Mouse (Mus musculus) hindbrain, embryonic 12.5 days (tissue): ENCODE measurements around the gene Hoxb4. TPM values are rescaled to one million over a fixed set of nuclear protein-coding genes. Genes with fewer than 3 reads are reported as not detected.

Source experiments
- ATAC-seq: fragments of 200-750 bp; cut with Nextera tagmentation; 2 replicates; pipeline ENCODE4 v1.8.0; 2017; ENCODE audit warnings: moderate TSS enrichment; ENCODE audit not compliant: low FRiP score
- H3K27ac ChIP-seq: fragments of 300-500 bp; sonication (generic); 2 replicates; pipeline ENCODE4 v1.5.1; 2016; ENCODE audit warnings: mild to moderate bottlenecking
- H3K27me3 ChIP-seq: fragments of 300-500 bp; sonication (generic); 2 replicates; pipeline ENCODE4 v1.6.1; 2016; ENCODE audit warnings: mild to moderate bottlenecking
- H3K36me3 ChIP-seq: fragments of 300-500 bp; sonication (generic); 2 replicates; pipeline ENCODE4 v1.6.1; 2016; ENCODE audit warnings: mild to moderate bottlenecking
- H3K4me1 ChIP-seq: fragments of 300-500 bp; sonication (generic); 2 replicates; pipeline ENCODE4 v1.6.1; 2016
- H3K4me2 ChIP-seq: fragments of 300-500 bp; sonication (generic); replicated peaks from 2 replicates; pipeline ENCODE4 v1.6.1; 2016; ENCODE audit warnings: mild to moderate bottlenecking
- H3K4me3 ChIP-seq: fragments of 300-500 bp; sonication (generic); 2 replicates; pipeline ENCODE4 v1.5.1; 2016; ENCODE audit warnings: mild to moderate bottlenecking
- H3K9ac ChIP-seq: fragments of 300-500 bp; sonication (generic); 2 replicates; pipeline ENCODE4 v1.6.1; 2016; ENCODE audit warnings: mild to moderate bottlenecking, moderate library complexity
- H3K9me3 ChIP-seq: fragments of 300-500 bp; sonication (generic); replicated peaks from 2 replicates; pipeline ENCODE4 v1.6.1; 2016; ENCODE audit warnings: mild to moderate bottlenecking
- WGBS: fragments of 180-500 bp; shearing (Covaris S2); methylation state at CpG from one replicate; pipeline ENCODE4 v1.1.7; 2016; 5-methylcytosine and 5-hydroxymethylcytosine counted together
- polyA plus RNA-seq: library from polyadenylated mRNA; unstranded; fragments of >200 nt; fragmentation: Nextera tagmentation; extraction: Ambion mirVana; gene quantifications from 2 replicates; pipeline ENCODE4 v1.2.1, GENCODE M21; 2016

Hoxb4 gene
- polyA plus RNA-seq, result 7.7 and 8.1 TPM in 2 replicates

DNA sequence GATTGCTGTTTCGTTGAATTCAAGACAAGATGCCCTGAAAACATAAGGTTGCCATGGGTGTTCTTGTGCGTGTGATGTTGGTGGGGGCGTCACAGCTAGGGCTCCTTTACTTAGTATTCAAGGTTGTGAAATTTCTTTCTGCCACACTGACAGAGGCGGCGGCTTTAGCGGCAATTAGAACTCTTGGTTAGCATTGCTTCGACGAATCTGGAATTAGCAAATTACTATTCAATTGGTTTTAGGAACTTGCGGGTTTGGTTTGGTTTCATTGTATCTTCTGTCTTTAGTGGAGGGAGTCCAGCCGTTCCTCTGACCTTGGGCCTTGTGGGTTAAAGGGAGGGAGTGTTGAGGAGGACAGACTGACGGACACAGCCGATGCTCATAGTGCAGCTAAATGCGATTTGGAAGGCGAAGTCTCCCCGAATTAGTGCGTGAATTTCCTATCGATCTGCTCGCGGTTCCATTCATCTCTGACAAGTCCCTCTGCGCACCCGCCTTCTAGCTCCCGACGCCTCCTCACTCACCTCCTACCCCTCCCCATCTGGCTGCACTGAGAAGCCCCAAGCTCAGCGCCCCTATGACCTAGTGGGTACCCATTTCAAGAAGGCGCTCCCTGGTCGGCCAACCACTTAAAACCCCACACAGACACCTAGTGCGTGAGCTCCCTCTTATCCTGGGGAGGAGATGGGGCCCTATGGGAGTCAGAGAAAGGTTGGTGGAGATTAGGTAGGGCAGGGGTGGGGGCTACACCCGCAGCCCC, at the start of gene Hoxb4:
Gene Hoxb4, plus strand, starts transcription at position 660 of the 760 bp plus-strand sequence.
- H3K4me1 ChIP-seq, result 0 out of 2 replicates have a peak, but pooled peaks cover 7% of the 10 kb centered on the region
- under 1% methylated on average over 28 of the region's 28 CpGs for WGBS
- peak within 1 kb of the TSS; percentile 42 for H3K4me3 ChIP-seq
- H3K36me3 ChIP-seq, result no peaks in the 10 kb centered on the region
- peak within 1 kb of the TSS; percentile 62 for H3K4me2 ChIP-seq
- peak within 1 kb of the TSS; percentile 95 for H3K27ac ChIP-seq
- H3K27me3 ChIP-seq, result peaks cover 94% of the 10 kb centered on the region
- ATAC-seq, result peak; percentile 51; the same call in 1 of the 2 replicates
- H3K9ac ChIP-seq, result peak within 1 kb of the TSS; percentile 81
- H3K9me3 ChIP-seq, result no peaks in the 10 kb centered on the region

DNA sequence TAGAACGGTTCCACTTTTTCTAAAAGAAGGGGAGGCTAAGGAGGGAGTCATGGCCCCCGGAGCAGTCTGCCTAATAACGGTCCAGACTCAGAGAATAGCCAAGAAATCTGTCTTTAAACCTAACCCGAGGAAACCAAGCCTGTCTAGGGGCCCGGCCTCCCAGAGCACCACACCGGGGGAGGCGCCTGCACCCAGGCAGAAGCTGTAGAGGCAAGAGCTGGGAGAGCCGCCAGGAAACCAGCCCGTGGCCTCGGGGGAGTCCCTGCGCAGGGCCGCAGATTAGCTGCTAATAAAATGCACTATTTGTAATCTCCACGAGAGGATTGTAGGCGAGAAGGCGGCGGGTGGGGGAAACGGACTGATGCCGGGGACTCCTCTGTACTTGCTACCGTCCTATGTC, 48.2 kb upstream of the Hoxb4 start:
- Histone ChIP-seq H3K36me3 (no peaks in the 10 kb centered on the region), H3K4me2 (no peak overlapping the region), H3K9ac (no peak overlapping the region), H3K4me3 (no peak overlapping the region), H3K9me3 (no peaks in the 10 kb centered on the region), H3K27me3 (peaks cover 98% of the 10 kb centered on the region), H3K4me1 (peaks cover 6% of the 10 kb centered on the region), H3K27ac (no peak overlapping the region)
- WGBS, result 1% methylated on average over 19 of the region's 19 CpGs
- no peak for ATAC-seq

DNA sequence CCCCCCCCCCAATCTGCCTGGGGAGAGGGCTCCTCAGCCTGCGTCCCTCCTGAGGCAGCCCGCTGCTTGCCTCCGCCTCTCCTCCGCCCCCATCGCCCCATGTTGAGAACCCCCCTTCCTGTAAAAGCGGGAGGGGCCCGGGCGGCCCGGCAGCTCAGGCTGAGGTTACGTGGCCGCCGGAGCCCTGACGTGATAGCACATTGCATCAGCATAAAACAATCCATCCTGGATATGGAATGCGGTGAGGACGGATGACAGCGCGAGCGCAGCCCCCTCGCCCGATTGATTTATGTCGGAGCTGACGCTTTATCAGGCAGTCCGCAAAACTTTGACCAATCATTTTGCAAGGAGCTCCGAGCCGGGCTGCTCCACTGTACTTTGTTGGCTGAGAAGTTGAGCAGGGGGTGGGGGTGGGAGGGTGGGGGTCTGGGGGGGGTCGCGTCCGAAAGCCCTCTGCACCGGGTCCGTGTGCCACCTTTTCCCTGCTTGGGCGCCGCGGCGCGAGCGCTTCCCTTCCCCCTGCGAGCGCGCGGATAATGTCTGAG, 47.0 kb upstream of the Hoxb4 start, which contains the start of gene Hoxb9:
Gene Hoxb9, plus strand, starts transcription at position 462 of the 545 bp plus-strand sequence.
- Histone ChIP-seq H3K9ac (peak within 1 kb of the TSS; percentile 23; the same call in 1 of the 2 replicates), H3K9me3 (no peaks in the 10 kb centered on the region), H3K36me3 (no peaks in the 10 kb centered on the region), H3K27me3 (peaks cover 98% of the 10 kb centered on the region), H3K4me3 (peak within 1 kb of the TSS; percentile 23), H3K27ac (no peak within 1 kb of the TSS), H3K4me2 (0 out of 2 replicates have a peak within 1 kb of the TSS, but pooled peaks have one; percentile 15), H3K4me1 (peaks cover 6% of the 10 kb centered on the region)
- WGBS, result 1% methylated on average over 40 of the region's 40 CpGs
- ATAC-seq, result no peak

DNA sequence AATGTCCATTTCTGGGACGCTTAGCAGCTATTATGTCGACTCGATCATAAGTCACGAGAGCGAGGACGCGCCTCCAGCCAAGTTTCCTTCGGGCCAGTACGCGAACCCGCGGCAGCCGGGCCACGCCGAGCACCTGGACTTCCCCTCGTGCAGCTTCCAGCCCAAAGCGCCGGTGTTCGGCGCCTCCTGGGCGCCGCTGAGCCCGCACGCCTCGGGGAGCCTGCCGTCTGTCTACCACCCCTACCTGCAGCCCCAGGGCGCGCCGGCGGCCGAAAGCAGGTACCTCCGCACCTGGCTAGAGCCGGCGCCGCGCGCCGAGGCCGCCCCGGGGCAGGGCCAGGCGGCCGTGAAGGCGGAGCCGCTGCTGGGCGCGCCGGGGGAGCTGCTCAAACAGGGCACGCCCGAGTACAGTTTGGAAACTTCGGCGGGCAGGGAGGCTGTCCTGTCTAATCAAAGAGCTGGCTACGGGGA, 46.5 kb upstream of the Hoxb4 start:
- Histone ChIP-seq H3K4me1 (peaks cover 6% of the 10 kb centered on the region), H3K9ac (no peak overlapping the region; the same call in 1 of the 2 replicates), H3K36me3 (no peaks in the 10 kb centered on the region), H3K4me3 (peak overlapping the region; percentile 23), H3K27me3 (peaks cover 98% of the 10 kb centered on the region), H3K9me3 (no peaks in the 10 kb centered on the region), H3K4me2 (0 out of 2 replicates have a peak overlapping the region, but pooled peaks have one; percentile 15), H3K27ac (no peak overlapping the region)
- ATAC-seq, result no peak
- WGBS, result under 1% methylated on average over 52 of the region's 52 CpGs

- peak overlapping the region; percentile 23; the same call in 1 of the 2 replicates for H3K9ac ChIP-seq
- 0 out of 2 replicates have a peak overlapping the region, but pooled peaks have one; percentile 15 for H3K4me2 ChIP-seq
- H3K4me1 ChIP-seq, result peaks cover 6% of the 10 kb centered on the region
Observed at GRCm38 (mm10) chr11:96272024-96272921, 45.8 kb upstream of the Hoxb4 start.

DNA sequence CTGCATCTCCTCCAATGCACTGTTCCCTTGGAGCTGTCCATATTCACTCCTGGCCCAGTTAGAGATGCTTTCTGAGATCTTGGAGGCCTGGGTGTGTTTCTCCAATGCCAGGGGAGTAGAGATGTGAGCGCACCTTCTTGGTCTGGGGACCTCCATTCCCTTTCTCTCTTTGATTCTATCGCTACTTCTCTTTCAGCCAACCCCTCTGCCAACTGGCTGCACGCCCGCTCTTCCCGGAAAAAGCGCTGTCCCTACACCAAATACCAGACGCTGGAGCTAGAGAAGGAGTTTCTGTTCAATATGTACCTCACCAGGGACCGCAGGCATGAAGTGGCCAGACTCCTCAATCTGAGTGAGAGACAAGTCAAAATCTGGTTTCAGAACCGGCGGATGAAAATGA, 43.6 kb upstream of the Hoxb4 start:
- no peak for ATAC-seq
- Histone ChIP-seq H3K27me3 (peaks cover 100% of the 10 kb centered on the region), H3K27ac (no peak overlapping the region), H3K4me1 (peaks cover 6% of the 10 kb centered on the region), H3K9ac (no peak overlapping the region), H3K36me3 (no peaks in the 10 kb centered on the region), H3K9me3 (no peaks in the 10 kb centered on the region), H3K4me2 (no peak overlapping the region), H3K4me3 (no peak overlapping the region)
- whole genome bisulfite sequencing, result 5% methylated on average over 10 of the region's 10 CpGs

More at GRCm38 (mm10) chr11:96272024-96272921, 45.8 kb upstream of the Hoxb4 start:
- H3K27ac ChIP-seq, result no peak overlapping the region
- H3K4me3 ChIP-seq, result peak overlapping the region; percentile 23; the same call in 1 of the 2 replicates
- ATAC-seq, result no peak
- no peaks in the 10 kb centered on the region for H3K36me3 ChIP-seq
- peaks cover 98% of the 10 kb centered on the region for H3K27me3 ChIP-seq
- no peaks in the 10 kb centered on the region for H3K9me3 ChIP-seq
- WGBS, result 1% methylated on average over 53 of the region's 58 CpGs

DNA sequence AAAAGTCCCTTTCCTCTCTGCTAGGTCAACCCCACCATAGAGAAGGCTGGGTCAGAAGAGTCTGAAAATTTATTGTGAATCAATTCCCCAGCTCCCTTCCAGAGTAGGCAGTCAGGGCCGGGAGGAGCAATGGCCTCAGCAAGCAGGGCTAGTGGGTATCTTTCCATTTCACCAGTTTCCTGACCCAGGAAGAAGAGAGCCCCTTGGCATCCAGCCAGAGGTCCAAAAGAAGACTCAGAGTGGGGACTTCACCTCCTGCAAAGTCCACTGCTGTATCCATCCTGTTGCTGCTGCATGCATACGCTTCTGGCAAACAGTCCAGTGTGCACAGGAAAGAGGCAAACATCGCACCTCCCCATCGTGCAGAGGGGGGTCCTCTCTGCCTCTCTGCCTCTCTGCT, 42.2 kb upstream of the Hoxb4 start:
- H3K27ac ChIP-seq, result no peak overlapping the region
- H3K4me1 ChIP-seq, result peaks cover 6% of the 10 kb centered on the region
- H3K27me3 ChIP-seq, result peaks cover 98% of the 10 kb centered on the region
- H3K9me3 ChIP-seq, result no peaks in the 10 kb centered on the region
- H3K4me3 ChIP-seq, result no peak overlapping the region
- no peak overlapping the region for H3K9ac ChIP-seq
- 3% methylated on average over 4 of the region's 4 CpGs for WGBS
- no peak for ATAC-seq
- no peak overlapping the region for H3K4me2 ChIP-seq
- no peaks in the 10 kb centered on the region for H3K36me3 ChIP-seq

GRCm38 (mm10) chr11:96277151-96278044, 40.7 kb upstream of the Hoxb4 start:
- WGBS, result 2% methylated on average over 35 of the region's 35 CpGs
- H3K27me3 ChIP-seq, result peaks cover 97% of the 10 kb centered on the region
- H3K36me3 ChIP-seq, result no peaks in the 10 kb centered on the region
- H3K9me3 ChIP-seq, result no peaks in the 10 kb centered on the region
- peaks cover 1% of the 10 kb centered on the region for H3K4me1 ChIP-seq
- H3K4me2 ChIP-seq, result no peak overlapping the region
- H3K4me3 ChIP-seq, result no peak overlapping the region
- no peak overlapping the region for H3K27ac ChIP-seq
- ATAC-seq, result no peak
- H3K9ac ChIP-seq, result no peak overlapping the region

- no peak for ATAC-seq
- Histone ChIP-seq H3K4me2 (no peak overlapping the region), H3K36me3 (no peaks in the 10 kb centered on the region), H3K27me3 (peaks cover 97% of the 10 kb centered on the region), H3K9ac (no peak overlapping the region), H3K9me3 (no peaks in the 10 kb centered on the region), H3K27ac (no peak overlapping the region), H3K4me3 (no peak overlapping the region), H3K4me1 (0 out of 2 replicates have a peak, but pooled peaks cover 2% of the 10 kb centered on the region)
- 15% methylated on average over 14 of the region's 14 CpGs for WGBS
Observed at GRCm38 (mm10) chr11:96278324-96278723, 39.7 kb upstream of the Hoxb4 start.

GRCm38 (mm10) chr11:96278773-96279172, 39.3 kb upstream of the Hoxb4 start:
- no peak overlapping the region for H3K4me2 ChIP-seq
- 0% methylated on average over 9 of the region's 9 CpGs for WGBS
- 0 out of 2 replicates have a peak, but pooled peaks cover 2% of the 10 kb centered on the region for H3K4me1 ChIP-seq
- H3K27me3 ChIP-seq, result peaks cover 97% of the 10 kb centered on the region
- no peaks in the 10 kb centered on the region for H3K9me3 ChIP-seq
- H3K9ac ChIP-seq, result no peak overlapping the region
- no peak overlapping the region for H3K27ac ChIP-seq
- ATAC-seq, result no peak
- no peaks in the 10 kb centered on the region for H3K36me3 ChIP-seq
- no peak overlapping the region for H3K4me3 ChIP-seq
